ENCODE assay signal across 24 mouse cellular contexts in genomic region chrX:56697886-56698285, GRCm38 (mm10). TPM values are rescaled to one million over a fixed set of nuclear protein-coding genes. Genes with fewer than 3 reads are reported as not detected.
DNase-seq lines count a peak whose midpoint lies in the region; ATAC-seq and TF ChIP-seq lines count a peak whose summit lies in the region.
"Had no signal": no experiment of that assay in that cellular context is flagged by ENCODE, and none has a peak within 500 bp of the region (broad histone marks: within the 10 kb centered on the region; RNA-seq: fewer than 3 reads in every experiment).

No protein-coding gene starts in this region.

- H3K4me3 ChIP-seq in lung, embryonic 16.5 days (ENCODE audit: low read length), result no peak overlapping the region
- no peak overlapping the region for H3K4me3 ChIP-seq in C2C12 (ENCODE audit: insufficient read depth, poor library complexity, severe bottlenecking)
- H3K4me3 ChIP-seq in embryonic fibroblast, embryonic 13.5 days (ENCODE audit: insufficient read depth, low read length), result no peak overlapping the region
- H3K4me3 ChIP-seq: embryonic facial prominence, embryonic 12.5 days; forebrain, embryonic 13.5 days; gastrocnemius, adult 2 months; heart, embryonic 12.5 days; hindbrain, embryonic 12.5 days had no signal

- no peaks in the 10 kb centered on the region for H3K27me3 ChIP-seq in lung, embryonic 16.5 days (ENCODE audit: control insufficient read depth, insufficient read depth, low read depth, low read length)
- H3K27me3 ChIP-seq in C2C12 (ENCODE audit: control insufficient read depth, insufficient read depth, insufficient read length), result no peaks in the 10 kb centered on the region
- H3K27me3 ChIP-seq: embryonic facial prominence, embryonic 12.5 days; forebrain, embryonic 13.5 days; heart, embryonic 12.5 days; hindbrain, embryonic 12.5 days had no signal

- no peaks in the 10 kb centered on the region for H3K79me3 ChIP-seq in C2C12 (ENCODE audit: low read depth)

- H3K9me3 ChIP-seq in lung, embryonic 16.5 days (ENCODE audit: control insufficient read depth, low read length), result no peaks in the 10 kb centered on the region
- H3K9me3 ChIP-seq: embryonic facial prominence, embryonic 12.5 days; forebrain, embryonic 13.5 days; heart, embryonic 12.5 days; hindbrain, embryonic 12.5 days had no signal

- 56% methylated on average over 4 of the region's 4 CpGs for WGBS in lung, embryonic 16.5 days

- H3ac ChIP-seq in C2C12 (ENCODE audit: control insufficient read depth, insufficient read length, low read depth), result no peak overlapping the region

- no peaks in the 10 kb centered on the region for H3K36me3 ChIP-seq in lung, embryonic 16.5 days (ENCODE audit: control insufficient read depth, insufficient read depth, low read length)
- H3K36me3 ChIP-seq in C2C12 (ENCODE audit: control insufficient read depth, insufficient read depth), result no peaks in the 10 kb centered on the region
- H3K36me3 ChIP-seq: embryonic facial prominence, embryonic 12.5 days; heart, embryonic 12.5 days; hindbrain, embryonic 12.5 days had no signal

- TF ChIP-seq CTCF in C2C12 (IDR thresholded peaks at IDR 0.05; ENCODE audit: control insufficient read depth, insufficient read depth, insufficient read length), result no peak
- TF ChIP-seq CTCF in embryonic fibroblast, embryonic 13.5 days (IDR thresholded peaks at IDR 0.05; ENCODE audit: borderline replicate concordance, insufficient read depth, low read length), result no peak

- ATAC-seq in lung, embryonic 16.5 days (ENCODE audit: low read depth), result peak; percentile 41; the same call in 1 of the 2 replicates
- ATAC-seq: forebrain, embryonic 13.5 days; forebrain, postnatal 0 days; hindbrain, embryonic 16.5 days; inflammation-experienced regulatory T-cells, adult 6 months had no signal

- no peak overlapping the region for H3K4me2 ChIP-seq in lung, embryonic 16.5 days (ENCODE audit: low read depth, low read length)
- H3K4me2 ChIP-seq: embryonic facial prominence, embryonic 12.5 days; forebrain, embryonic 13.5 days; heart, embryonic 12.5 days; hindbrain, embryonic 12.5 days had no signal

- H3K79me2 ChIP-seq in C2C12 (ENCODE audit: control insufficient read depth, insufficient read depth), result no peaks in the 10 kb centered on the region

- H3K9ac ChIP-seq in lung, embryonic 16.5 days (ENCODE audit: low read length), result no peak overlapping the region
- H3K9ac ChIP-seq: embryonic facial prominence, embryonic 12.5 days; forebrain, embryonic 13.5 days; forebrain, postnatal 0 days; heart, embryonic 12.5 days; hindbrain, embryonic 12.5 days had no signal

- no peaks in the 10 kb centered on the region for H3K4me1 ChIP-seq in lung, embryonic 16.5 days (replicated peaks; ENCODE audit: control insufficient read depth, insufficient read depth, low read length)
- no peaks in the 10 kb centered on the region for H3K4me1 ChIP-seq in embryonic fibroblast, embryonic 13.5 days (ENCODE audit: control insufficient read depth, insufficient read depth, low read length)
- H3K4me1 ChIP-seq: embryonic facial prominence, embryonic 12.5 days; forebrain, embryonic 13.5 days; heart, embryonic 12.5 days; hindbrain, embryonic 12.5 days had no signal

- DNase-seq in lung, postnatal 14 days, result no peak
- DNase-seq in 3T3-L1 (ENCODE audit: low read depth, low spot score) (peak; percentile 56), MN1 (ENCODE audit: low spot score) (no peak)
- DNase-seq in heart, postnatal 4 days, result no peak
- DNase-seq: adrenal gland, adult 8-10 months; adrenal gland, postnatal 36 days; B cell, adult 2 months; cerebellum, adult 2 months; cerebellum, postnatal 10 days; embryo, embryonic 11 days; forebrain, postnatal 0 days; gastrocnemius, adult 2 months; gastrocnemius, postnatal 25 days had no signal

- no peak for TF ChIP-seq POLR2A in embryonic fibroblast, embryonic 13.5 days (IDR thresholded peaks at IDR 0.05; ENCODE audit: low read depth, low read length)

- H3K27ac ChIP-seq in lung, embryonic 16.5 days (ENCODE audit: low read length), result peak overlapping the region; percentile 65
- peak overlapping the region; percentile 92 for H3K27ac ChIP-seq in embryonic fibroblast, embryonic 13.5 days (ENCODE audit: insufficient read depth, low read length)
- H3K27ac ChIP-seq: embryonic facial prominence, embryonic 12.5 days; forebrain, embryonic 13.5 days; gastrocnemius, adult 2 months; hindbrain, embryonic 12.5 days had no signal

TF ChIP-seq in C2C12, 6 proteins besides CTCF, POLR2A, EP300 and RAD21:
- TF ChIP-seq USF1 (IDR thresholded peaks at IDR 0.05; ENCODE audit: low read depth), result no peak
- TF ChIP-seq MYOD1 (IDR thresholded peaks at IDR 0.05; ENCODE audit: control insufficient read depth, insufficient read length, low read depth), result peak; percentile 29

RNA-seq across cellular contexts. Expression of gene Fhl1, which starts 33.7 kb away (rescaled TPM):
- polyA plus RNA-seq in lung, embryonic 16.5 days (2015; fragmentation: Nextera tagmentation; extraction: Ambion mirVana), result 545 and 603 TPM in 2 replicates
- 42.8 TPM for polyA plus RNA-seq in C2C12 (2012; fragmentation: generic; extraction: Trizol)
- polyA plus RNA-seq in embryonic fibroblast, embryonic 13.5 days (2011; ENCODE audit: insufficient read length, low read depth, missing spikeins), result 266 and 409 TPM in 2 replicates
- total RNA-seq in heart, postnatal 4 days (2021), result 100 to 1,000 TPM; 278 to 293 TPM
- total RNA-seq: granulocyte monocyte progenitor cell, adult 5-6 weeks; MEL had no signal
- polyA plus RNA-seq: inflammation-experienced regulatory T-cells, adult 6 months had no signal
